Mouse (Mus musculus) left cerebral cortex, adult 8-10 months (tissue): ENCODE results near the gene Foxq1. TPM values are rescaled to one million over a fixed set of nuclear protein-coding genes. Genes with fewer than 3 reads are reported as not detected.

Experiments
- DNase-seq, 2 experiments: peaks; one replicate each; pipeline ENCODE4 v3.0.0; 2022; ENCODE audit warnings: low spot score in 2 of 2
- total RNA-seq, 4 experiments: library from RNA; stranded (reverse); gene quantifications; 2 replicates each; pipeline ENCODE4 v1.2.4; 2022

Gene Foxq1
- total RNA-seq, 4 experiments from 2014 or later, result 2.3 to 2.8 (median 2.6) TPM

- DNase-seq, result no peak
Measured at GRCm38 (mm10) chr13:31567617-31568294, 11.8 kb downstream of the Foxq1 start.

GRCm38 (mm10) chr13:31572806-31573508, 17.0 kb downstream of the Foxq1 start:
- DNase-seq, result no peak

- no peak for DNase-seq
Measured at GRCm38 (mm10) chr13:31574627-31575026, 18.7 kb downstream of the Foxq1 start.

GRCm38 (mm10) chr13:31576696-31577095, 20.8 kb downstream of the Foxq1 start:
- no peak for DNase-seq

- no peak for DNase-seq
Measured at GRCm38 (mm10) chr13:31577576-31577975, 21.6 kb downstream of the Foxq1 start.

- DNase-seq, result no peak
Measured at GRCm38 (mm10) chr13:31578389-31578788, 22.5 kb downstream of the Foxq1 start.

GRCm38 (mm10) chr13:31579866-31580265, 23.9 kb downstream of the Foxq1 start:
- DNase-seq, result no peak

- no peak for DNase-seq
Measured at GRCm38 (mm10) chr13:31587341-31587740, 31.4 kb downstream of the Foxq1 start.

GRCm38 (mm10) chr13:31599576-31599975, 43.6 kb downstream of the Foxq1 start:
- DNase-seq, result no peak

GRCm38 (mm10) chr13:31603964-31604363, 48.0 kb downstream of the Foxq1 start:
- DNase-seq, result no peak

Other genes with a start within 250 kb of the Foxq1 start
- under 1 TPM; 0.28 to 0.40 (median 0.35) TPM for gene A530084C06Rik, start 3.2 kb downstream of the Foxq1 start, total RNA-seq
- 1 to 10 TPM; 3.7 to 5.1 (median 4.6) TPM for gene Foxf2, start 69.7 kb downstream of the Foxq1 start, total RNA-seq